Mouse (Mus musculus) ES-Bruce4 (cell line): ENCODE measurements at regions not wholly inside any gene's neighbourhood (a gene's known extent, or its start where the extent isn't known, plus 50 kb on each side); places are given as distances from the start of the nearest gene placed in this dataset.
A peak's percentile ranks its signal among the peaks of the same experiment; 100 is the strongest.
"Not testable (repeated sequence)": the region's sequence is repeated elsewhere in the genome, so short reads cannot be mapped to it uniquely, and the experiment has no call there.

ENCODE experiments used
- H3K27ac ChIP-seq: 2 replicates; pipeline ENCODE4 v1.5.1; 2012; ENCODE audit warnings: low read length, inconsistent platforms; ENCODE audit not compliant: insufficient read depth
- H3K27me3 ChIP-seq: 2 replicates; pipeline ENCODE4 v1.6.1; 2012; ENCODE audit warnings: mild to moderate bottlenecking, low read length, inconsistent platforms; ENCODE audit not compliant: control insufficient read depth, poor library complexity, insufficient read depth, severe bottlenecking
- H3K36me3 ChIP-seq: 2 replicates; pipeline ENCODE4 v1.6.1; 2012; ENCODE audit warnings: inconsistent platforms, mild to moderate bottlenecking, low read length, moderate library complexity; ENCODE audit not compliant: control insufficient read depth, poor library complexity, insufficient read depth, severe bottlenecking
- H3K4me1 ChIP-seq: one replicate; pipeline ENCODE4 v1.8.1; 2011; ENCODE audit warnings: low read length; ENCODE audit not compliant: control insufficient read depth, insufficient read depth
- H3K4me3 ChIP-seq: 2 replicates; pipeline ENCODE4 v1.5.1; 2011; ENCODE audit warnings: low read depth, mild to moderate bottlenecking, low read length
- H3K9ac ChIP-seq: 2 replicates; pipeline ENCODE4 v1.6.1; 2012; ENCODE audit warnings: low read depth, mild to moderate bottlenecking, inconsistent platforms; ENCODE audit not compliant: poor library complexity, severe bottlenecking
- H3K9me3 ChIP-seq: replicated peaks from 2 replicates; pipeline ENCODE4 v1.6.1; 2012; ENCODE audit warnings: mild to moderate bottlenecking, low read length, inconsistent platforms; ENCODE audit not compliant: control insufficient read depth, poor library complexity, insufficient read depth, severe bottlenecking
- CTCF ChIP-seq: IDR thresholded peaks from one replicate; pipeline ENCODE4 v1.8.1; 2011; ENCODE audit warnings: low read depth, low read length
- EP300 ChIP-seq: IDR thresholded peaks from 2 replicates; pipeline ENCODE4 v1.6.1; 2011; ENCODE audit warnings: low read depth, low read length; ENCODE audit not compliant: insufficient read depth
- POLR2A ChIP-seq: IDR thresholded peaks from one replicate; pipeline ENCODE4 v1.8.1; 2011; ENCODE audit warnings: low read length; ENCODE audit not compliant: insufficient read depth

DNA sequence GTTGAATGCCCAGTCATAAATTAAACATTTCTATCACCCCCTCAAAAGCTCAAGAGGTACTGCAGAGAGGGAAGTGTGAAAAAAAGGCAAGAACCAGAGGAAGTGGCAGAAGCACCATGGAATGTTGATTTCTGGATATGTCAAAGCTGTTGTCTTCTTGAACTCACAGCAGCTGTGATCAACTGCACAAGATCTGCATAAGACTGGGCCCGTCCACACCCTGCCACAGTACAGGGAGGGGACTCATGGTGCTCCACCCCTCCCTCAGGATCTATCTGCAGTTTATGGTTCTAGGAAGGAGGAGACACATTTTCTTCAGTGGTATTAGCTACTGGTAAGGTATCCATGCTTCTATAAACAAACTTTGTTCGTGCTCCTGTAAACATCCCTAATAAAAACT is 92.9 kb upstream of the Rack1 start:
- Histone ChIP-seq H3K27ac (no peak overlapping the region), H3K27me3 (no peaks in the 10 kb centered on the region), H3K36me3 (no peaks in the 10 kb centered on the region), H3K4me1 (no peaks in the 10 kb centered on the region), H3K9ac (no peak overlapping the region), H3K4me3 (no peak overlapping the region), H3K9me3 (peaks cover under 1% of the 10 kb centered on the region; the same call in 1 of the 2 replicates)
- TF ChIP-seq POLR2A (no peak), EP300 (peak; percentile 69; the same call in 1 of the 2 replicates)

DNA sequence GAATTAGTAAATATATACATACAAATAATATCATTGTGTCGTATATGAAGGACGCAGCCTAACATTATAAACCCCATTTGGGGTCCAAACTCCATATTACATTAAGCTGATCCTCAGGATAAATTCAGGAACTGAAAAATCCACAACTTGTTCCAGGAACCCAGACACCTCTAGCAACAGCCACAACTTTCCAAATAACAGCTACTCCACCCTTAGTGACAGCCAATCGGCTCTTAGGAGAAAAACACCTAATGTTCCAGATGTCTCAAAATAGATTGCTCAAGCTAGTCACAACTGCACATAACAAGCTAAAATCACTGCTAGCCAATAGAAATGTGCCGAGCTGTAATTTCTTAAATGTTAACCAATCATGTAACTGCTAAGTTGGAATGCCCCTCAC is 89.2 kb upstream of the Rack1 start:
- H3K27ac ChIP-seq: no peak overlapping the region
- no peak overlapping the region for H3K9ac ChIP-seq
- H3K9me3 ChIP-seq: no peaks in the 10 kb centered on the region
- no peaks in the 10 kb centered on the region for H3K36me3 ChIP-seq
- H3K4me1 ChIP-seq: no peaks in the 10 kb centered on the region
- no peak for TF ChIP-seq POLR2A
- TF ChIP-seq EP300: no peak
- no peak for TF ChIP-seq CTCF
- H3K4me3 ChIP-seq: no peak overlapping the region
- H3K27me3 ChIP-seq: no peaks in the 10 kb centered on the region

- no peaks in the 10 kb centered on the region for H3K36me3 ChIP-seq
- no peak overlapping the region for H3K4me3 ChIP-seq
- no peak overlapping the region for H3K9ac ChIP-seq
- TF ChIP-seq POLR2A (no peak), CTCF (no peak), EP300 (no peak)
- H3K9me3 ChIP-seq: no peaks in the 10 kb centered on the region; the same call in 1 of the 2 replicates
- no peak overlapping the region for H3K27ac ChIP-seq
- no peaks in the 10 kb centered on the region for H3K27me3 ChIP-seq
- no peaks in the 10 kb centered on the region for H3K4me1 ChIP-seq
Measured at GRCm38 (mm10) chr11:48724068-48724467, 76.1 kb upstream of the Rack1 start.

DNA sequence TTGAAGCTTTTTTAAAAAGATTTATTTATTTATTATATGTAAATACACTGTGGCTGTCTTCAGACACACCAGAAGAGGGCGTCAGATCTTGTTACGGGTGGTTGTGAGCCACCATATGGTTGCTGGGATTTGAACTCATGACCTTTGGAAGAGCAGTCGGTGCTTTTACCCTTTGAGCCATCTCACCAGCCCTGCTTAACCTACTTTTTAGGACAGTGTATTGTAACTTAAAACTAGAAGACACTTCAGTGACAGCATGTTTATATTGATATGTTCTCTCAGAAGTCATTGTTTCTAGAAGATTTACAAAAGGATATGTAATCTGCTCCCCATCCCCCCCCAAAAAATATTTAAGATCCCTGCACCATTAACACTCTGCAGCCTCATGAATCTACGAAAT is 69.3 kb upstream of the Rack1 start:
- H3K9ac ChIP-seq, H3K9me3 ChIP-seq, H3K4me3 ChIP-seq, H3K36me3 ChIP-seq, H3K27ac ChIP-seq, H3K27me3 ChIP-seq, H3K4me1 ChIP-seq: not testable (repeated sequence)

DNA sequence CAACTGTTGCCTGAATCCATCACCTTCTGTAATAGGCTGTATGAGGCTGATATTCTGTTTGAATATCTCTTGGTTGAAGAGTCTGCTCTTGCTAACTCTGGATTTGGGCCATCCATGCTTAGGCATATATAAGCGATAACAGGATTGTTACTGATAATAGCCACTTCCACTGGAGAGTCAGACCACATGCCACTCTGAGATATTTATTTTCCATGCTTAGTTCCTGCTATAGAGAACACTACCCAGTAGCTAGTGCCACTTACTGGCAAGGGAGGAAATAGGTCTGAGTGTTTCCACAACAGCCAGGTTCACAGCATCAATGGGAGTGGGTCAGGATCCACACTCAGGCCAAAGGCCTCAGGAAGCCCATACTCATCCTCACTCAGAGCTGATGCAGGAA is 53.6 kb upstream of the Rack1 start:
- Histone ChIP-seq H3K36me3 (no peaks in the 10 kb centered on the region), H3K27me3 (no peaks in the 10 kb centered on the region), H3K4me1 (no peaks in the 10 kb centered on the region), H3K9ac (no peak overlapping the region), H3K9me3 (peaks cover 16% of the 10 kb centered on the region), H3K27ac (no peak overlapping the region), H3K4me3 (no peak overlapping the region)
- TF ChIP-seq POLR2A: no peak
- no peak for TF ChIP-seq EP300
- TF ChIP-seq CTCF: no peak

GRCm38 (mm10) chr11:48748066-48748465 is 52.1 kb upstream of the Rack1 start:
- H3K36me3 ChIP-seq: no peaks in the 10 kb centered on the region
- TF ChIP-seq POLR2A (no peak), CTCF (no peak), EP300 (no peak)
- H3K4me3 ChIP-seq: no peak overlapping the region
- H3K27me3 ChIP-seq: no peaks in the 10 kb centered on the region
- peaks cover 16% of the 10 kb centered on the region for H3K9me3 ChIP-seq
- no peak overlapping the region for H3K27ac ChIP-seq
- H3K9ac ChIP-seq: no peak overlapping the region
- H3K4me1 ChIP-seq: no peaks in the 10 kb centered on the region
